Mouse (Mus musculus) heart, embryonic 13.5 days (tissue): ENCODE measurements around the gene B3gnt6. TPM values are rescaled to one million over a fixed set of nuclear protein-coding genes. Genes with fewer than 3 reads are reported as not detected.

Source experiments
- ATAC-seq: fragments of 200-750 bp; cut with Nextera tagmentation; 2 replicates; pipeline ENCODE4 v1.8.0; 2017; ENCODE audit warnings: moderate TSS enrichment; ENCODE audit not compliant: insufficient number of reproducible peaks, low FRiP score, low TSS enrichment; ENCODE audit errors: extremely low read depth
- H3K27ac ChIP-seq: fragments of 300-500 bp; sonication (generic); replicated peaks from 2 replicates; pipeline ENCODE4 v1.5.1; 2015; ENCODE audit warnings: moderate library complexity, mild to moderate bottlenecking, inconsistent platforms
- H3K27me3 ChIP-seq: fragments of 300-500 bp; sonication (generic); replicated peaks from 2 replicates; pipeline ENCODE4 v1.6.1; 2015; ENCODE audit warnings: mild to moderate bottlenecking, inconsistent platforms
- H3K36me3 ChIP-seq: fragments of 300-500 bp; sonication (generic); 2 replicates; pipeline ENCODE4 v1.6.1; 2015; ENCODE audit warnings: mild to moderate bottlenecking, inconsistent platforms
- H3K4me1 ChIP-seq: fragments of 300-500 bp; sonication (generic); 2 replicates; pipeline ENCODE4 v1.6.1; 2015; ENCODE audit warnings: inconsistent platforms
- H3K4me2 ChIP-seq: fragments of 300-500 bp; sonication (generic); 2 replicates; pipeline ENCODE4 v1.6.1; 2015; ENCODE audit warnings: inconsistent platforms, mild to moderate bottlenecking, moderate library complexity
- H3K4me3 ChIP-seq: fragments of 300-500 bp; sonication (generic); 2 replicates; pipeline ENCODE4 v1.5.1; 2015; ENCODE audit warnings: moderate library complexity, mild to moderate bottlenecking, inconsistent platforms
- H3K9ac ChIP-seq: fragments of 300-500 bp; sonication (generic); 2 replicates; pipeline ENCODE4 v1.6.1; 2015; ENCODE audit warnings: inconsistent platforms, mild to moderate bottlenecking, moderate library complexity
- H3K9me3 ChIP-seq: fragments of 300-500 bp; sonication (generic); 2 replicates; pipeline ENCODE4 v1.6.1; 2016; ENCODE audit warnings: inconsistent platforms
- WGBS: fragments of 180-500 bp; shearing (Covaris S2); methylation state at CpG from one replicate; pipeline ENCODE4 v1.1.7; 2015; ENCODE audit warnings: mixed read lengths; 5-methylcytosine and 5-hydroxymethylcytosine counted together
- polyA plus RNA-seq: library from polyadenylated mRNA; unstranded; fragments of >200 nt; fragmentation: Nextera tagmentation; extraction: Ambion mirVana; gene quantifications from 2 replicates; pipeline ENCODE4 v1.2.1, GENCODE M21; 2015

B3gnt6 gene
- polyA plus RNA-seq, 1 experiment from 2014 or later = not detected

- ATAC-seq = no peak
- peaks cover 47% of the 10 kb centered on the region for H3K4me1 ChIP-seq
- peak overlapping the region; percentile 82 for H3K9ac ChIP-seq
- H3K36me3 ChIP-seq = no peaks in the 10 kb centered on the region
- WGBS = 60% methylated on average over 8 of the region's 8 CpGs
- H3K27ac ChIP-seq = peak overlapping the region; percentile 48; the same call in 1 of the 2 replicates
- no peaks in the 10 kb centered on the region for H3K27me3 ChIP-seq
- no peaks in the 10 kb centered on the region for H3K9me3 ChIP-seq
- peak overlapping the region; percentile 86 for H3K4me3 ChIP-seq
- H3K4me2 ChIP-seq = peak overlapping the region; percentile 87
Observed at GRCm38 (mm10) chr7:98176322-98177070, 22.8 kb downstream of the B3gnt6 start.

GRCm38 (mm10) chr7:98174883-98175755 lies 24.2 kb downstream of the B3gnt6 start:
- Histone ChIP-seq H3K27ac (no peak overlapping the region), H3K9me3 (no peaks in the 10 kb centered on the region), H3K4me1 (peaks cover 59% of the 10 kb centered on the region), H3K27me3 (no peaks in the 10 kb centered on the region), H3K9ac (no peak overlapping the region), H3K4me2 (peak overlapping the region; percentile 87), H3K36me3 (no peaks in the 10 kb centered on the region), H3K4me3 (no peak overlapping the region)
- WGBS = 64% methylated on average over 4 of the region's 4 CpGs
- no peak for ATAC-seq

- H3K9ac ChIP-seq = no peak overlapping the region
- H3K4me2 ChIP-seq = no peak overlapping the region
- no peak for ATAC-seq
- 24% methylated on average over 4 of the region's 4 CpGs for WGBS
- no peaks in the 10 kb centered on the region for H3K9me3 ChIP-seq
- H3K27me3 ChIP-seq = no peaks in the 10 kb centered on the region
- no peak overlapping the region for H3K27ac ChIP-seq
- H3K36me3 ChIP-seq = no peaks in the 10 kb centered on the region
- H3K4me1 ChIP-seq = peaks cover 55% of the 10 kb centered on the region
- no peak overlapping the region for H3K4me3 ChIP-seq
Observed at GRCm38 (mm10) chr7:98173408-98173807, 25.9 kb downstream of the B3gnt6 start.

- H3K9me3 ChIP-seq = no peaks in the 10 kb centered on the region
- no peak overlapping the region for H3K9ac ChIP-seq
- H3K4me2 ChIP-seq = no peak overlapping the region
- no peak for ATAC-seq
- H3K36me3 ChIP-seq = no peaks in the 10 kb centered on the region
- no peak overlapping the region for H3K4me3 ChIP-seq
- no peaks in the 10 kb centered on the region for H3K27me3 ChIP-seq
- WGBS = 80% methylated on average over 8 of the region's 8 CpGs
- peaks cover 52% of the 10 kb centered on the region for H3K4me1 ChIP-seq
- no peak overlapping the region for H3K27ac ChIP-seq
Observed at GRCm38 (mm10) chr7:98172661-98173060, 26.6 kb downstream of the B3gnt6 start.

- WGBS = 45% methylated on average over 6 of the region's 6 CpGs
Observed at GRCm38 (mm10) chr7:98171141-98172073, 27.9 kb downstream of the B3gnt6 start.

GRCm38 (mm10) chr7:98164999-98165528 lies 34.2 kb downstream of the B3gnt6 start:
- peak; percentile 28; the same call in 1 of the 2 replicates for ATAC-seq
- H3K36me3 ChIP-seq = no peaks in the 10 kb centered on the region
- H3K9ac ChIP-seq = peak overlapping the region; percentile 53
- no peak overlapping the region for H3K4me2 ChIP-seq
- peak overlapping the region; percentile 76 for H3K27ac ChIP-seq
- H3K9me3 ChIP-seq = no peaks in the 10 kb centered on the region
- no peaks in the 10 kb centered on the region for H3K27me3 ChIP-seq
- H3K4me1 ChIP-seq = peaks cover 47% of the 10 kb centered on the region
- 49% methylated on average over 10 of the region's 10 CpGs for WGBS
- no peak overlapping the region for H3K4me3 ChIP-seq

More at GRCm38 (mm10) chr7:98171141-98172073, 27.9 kb downstream of the B3gnt6 start:
- no peaks in the 10 kb centered on the region for H3K27me3 ChIP-seq
- H3K36me3 ChIP-seq = no peaks in the 10 kb centered on the region
- peaks cover 39% of the 10 kb centered on the region for H3K4me1 ChIP-seq
- peak overlapping the region; percentile 31; the same call in 1 of the 2 replicates for H3K4me2 ChIP-seq
- no peaks in the 10 kb centered on the region for H3K9me3 ChIP-seq
- H3K27ac ChIP-seq = peak overlapping the region; percentile 68
- H3K9ac ChIP-seq = no peak overlapping the region
- H3K4me3 ChIP-seq = no peak overlapping the region
- ATAC-seq = peak; percentile 76

- ATAC-seq = no peak
- no peaks in the 10 kb centered on the region for H3K9me3 ChIP-seq
- WGBS = 81% methylated on average over 9 of the region's 9 CpGs
- H3K27ac ChIP-seq = peak overlapping the region; percentile 76
- H3K4me1 ChIP-seq = peaks cover 53% of the 10 kb centered on the region
- H3K9ac ChIP-seq = no peak overlapping the region; the same call in 1 of the 2 replicates
- H3K36me3 ChIP-seq = no peaks in the 10 kb centered on the region
- no peak overlapping the region for H3K4me2 ChIP-seq
- no peaks in the 10 kb centered on the region for H3K27me3 ChIP-seq
- no peak overlapping the region for H3K4me3 ChIP-seq
Observed at GRCm38 (mm10) chr7:98164382-98164998, 34.8 kb downstream of the B3gnt6 start.

- ATAC-seq = no peak
- H3K4me3 ChIP-seq = no peak overlapping the region
- no peaks in the 10 kb centered on the region for H3K27me3 ChIP-seq
- H3K27ac ChIP-seq = no peak overlapping the region
- no peaks in the 10 kb centered on the region for H3K36me3 ChIP-seq
- WGBS = 36% methylated on average over 3 of the region's 3 CpGs
- H3K9me3 ChIP-seq = no peaks in the 10 kb centered on the region
- H3K9ac ChIP-seq = no peak overlapping the region
- peaks cover 61% of the 10 kb centered on the region for H3K4me1 ChIP-seq
- no peak overlapping the region for H3K4me2 ChIP-seq
Observed at GRCm38 (mm10) chr7:98163700-98164099, 35.6 kb downstream of the B3gnt6 start.

- Histone ChIP-seq H3K4me2 (no peak overlapping the region), H3K27me3 (no peaks in the 10 kb centered on the region), H3K4me1 (peaks cover 75% of the 10 kb centered on the region), H3K36me3 (no peaks in the 10 kb centered on the region), H3K9ac (no peak overlapping the region), H3K27ac (0 out of 2 replicates have a peak overlapping the region, but pooled peaks have one; percentile 32), H3K4me3 (no peak overlapping the region), H3K9me3 (no peaks in the 10 kb centered on the region)
- 55% methylated on average over 6 of the region's 6 CpGs for WGBS
- ATAC-seq = no peak
Observed at GRCm38 (mm10) chr7:98162239-98162638, 37.0 kb downstream of the B3gnt6 start.

GRCm38 (mm10) chr7:98160041-98160740 lies 39.1 kb downstream of the B3gnt6 start:
- H3K36me3 ChIP-seq = no peaks in the 10 kb centered on the region
- H3K9me3 ChIP-seq = no peaks in the 10 kb centered on the region
- H3K4me1 ChIP-seq = peaks cover 89% of the 10 kb centered on the region
- H3K9ac ChIP-seq = peak overlapping the region; percentile 33; the same call in 1 of the 2 replicates
- peak overlapping the region; percentile 69 for H3K27ac ChIP-seq
- no peaks in the 10 kb centered on the region for H3K27me3 ChIP-seq
- WGBS = 28% methylated on average over 8 of the region's 8 CpGs
- ATAC-seq = no peak
- H3K4me3 ChIP-seq = no peak overlapping the region
- H3K4me2 ChIP-seq = no peak overlapping the region
